Comparison of ENCODE assay signal across 8 mouse cellular contexts in the genomic region with DNA sequence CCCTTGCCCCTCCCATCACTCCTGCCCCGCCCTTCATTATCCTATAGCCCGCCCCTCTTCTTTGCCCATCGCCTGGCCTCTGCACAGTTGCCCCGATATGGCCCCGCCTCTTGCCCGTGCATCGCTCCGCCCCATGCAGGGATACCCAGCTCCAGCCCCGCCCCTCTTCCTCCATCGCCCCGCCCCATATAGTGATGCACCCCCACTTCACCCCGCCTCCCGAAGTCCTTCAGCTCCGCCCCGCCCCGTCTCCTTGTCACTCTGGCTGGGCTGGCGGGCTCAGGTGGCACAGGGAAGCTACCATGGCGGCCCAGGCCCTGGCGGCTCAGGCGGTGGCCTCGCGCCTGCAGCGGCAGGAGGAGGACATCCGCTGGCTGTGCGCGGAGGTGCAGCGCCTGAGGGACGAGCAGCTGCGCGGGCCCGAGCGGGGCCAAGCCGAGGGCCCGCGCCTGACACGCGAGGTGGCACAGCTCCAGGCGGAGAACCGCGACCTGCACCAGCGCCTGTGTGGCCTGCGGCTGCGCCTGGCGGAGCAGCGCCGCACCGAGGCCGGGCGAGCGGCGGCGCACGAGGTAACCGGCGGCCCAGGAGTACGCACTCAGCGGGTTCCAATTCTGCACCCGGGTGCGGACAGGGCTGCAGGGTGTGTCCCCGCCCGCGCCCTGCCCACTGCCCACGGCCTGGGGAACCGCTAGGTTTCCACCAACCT. TPM values are rescaled to one million over a fixed set of nuclear protein-coding genes. Genes with fewer than 3 reads are reported as not detected.
A peak's percentile ranks its signal among the peaks of the same experiment; 100 is the strongest.
DNase-seq lines count a peak whose midpoint lies in the region; ATAC-seq lines count a peak whose summit lies in the region.

Gene Tarsl2 (plus strand): TSS at position 256 of the 709 bp plus-strand sequence.

- DNase-seq in MEL-GATA-1-ER (ENCODE audit: extremely low read depth, low read depth) = peak; percentile 68
- DNase-seq in cerebellum, adult 8-10 months = peak; percentile 98
- peak; percentile 84 for DNase-seq in forelimb bud, embryonic 11.5 days (ENCODE audit: low read depth, low spot score)
- DNase-seq in layer of hippocampus, adult 9-10 months (ENCODE audit: low spot score) = peak; percentile 84
- DNase-seq in ovary, postnatal 10 days (ENCODE audit: low spot score) = peak; percentile 77
- peak; percentile 97 to 99 for DNase-seq in thymus, postnatal 10 days (ENCODE audit: low spot score in 2 of 2)

- no peaks in the 10 kb centered on the region for H3K27me3 ChIP-seq in lung, embryonic 16.5 days (ENCODE audit: control insufficient read depth, insufficient read depth, low read depth, low read length)

- peaks cover 5% of the 10 kb centered on the region; the same call in 1 of the 2 replicates for H3K9me3 ChIP-seq in lung, embryonic 16.5 days (ENCODE audit: control insufficient read depth, low read length)

- peaks cover 16% of the 10 kb centered on the region for H3K4me1 ChIP-seq in lung, embryonic 16.5 days (replicated peaks; ENCODE audit: control insufficient read depth, insufficient read depth, low read length)

- H3K4me3 ChIP-seq in lung, embryonic 16.5 days (ENCODE audit: low read length) = peak within 1 kb of the TSS; percentile 74

- H3K9ac ChIP-seq in lung, embryonic 16.5 days (ENCODE audit: low read length) = peak within 1 kb of the TSS; percentile 76

- peak within 1 kb of the TSS; percentile 92 for H3K27ac ChIP-seq in lung, embryonic 16.5 days (ENCODE audit: low read length)

- WGBS in lung, embryonic 16.5 days = under 1% methylated on average over 62 of the region's 64 CpGs

- ATAC-seq in hematopoietic stem cell, adult 5-6 weeks (replicated peaks in 1 of 2; ENCODE audit: insufficient read depth in 1 of 2, low FRiP score in 2 of 2, low TSS enrichment in 1 of 2, low read depth in 1 of 2, poor library complexity in 2 of 2, severe bottlenecking in 2 of 2) = peak; percentile 89 to 90
- peak; percentile 97 for ATAC-seq in lung, embryonic 16.5 days (ENCODE audit: low read depth)

- H3K36me3 ChIP-seq in lung, embryonic 16.5 days (ENCODE audit: control insufficient read depth, insufficient read depth, low read length) = peaks cover 6% of the 10 kb centered on the region

- peak within 1 kb of the TSS; percentile 96 for H3K4me2 ChIP-seq in lung, embryonic 16.5 days (ENCODE audit: low read depth, low read length)

RNA-seq across cellular contexts. Expression of gene Tarsl2, which starts in this region (rescaled TPM):
- 23.4 and 30.0 TPM in 2 replicates for total RNA-seq in hematopoietic stem cell, adult 5-6 weeks (2017)
- 7.0 and 7.9 TPM in 2 replicates for polyA plus RNA-seq in lung, embryonic 16.5 days (2015; fragmentation: Nextera tagmentation; extraction: Ambion mirVana)

Comparison
In these comparisons a context has a peak if more than half of its experiments do, and no peak if none do; other contexts are left out.
1. Peak in every context shown above with its lines: DNase-seq, ATAC-seq, H3K4me3 ChIP-seq and H3K27ac ChIP-seq.